Mouse (Mus musculus): ENCODE data around the gene Tmem175. TPM values are rescaled to one million over a fixed set of nuclear protein-coding genes. Genes with fewer than 3 reads are reported as not detected.

Gene Tmem175
- polyA plus RNA-seq (2012; ENCODE audit: low replicate concordance): 2.8 and 4.8 TPM in 2 replicates

DNA sequence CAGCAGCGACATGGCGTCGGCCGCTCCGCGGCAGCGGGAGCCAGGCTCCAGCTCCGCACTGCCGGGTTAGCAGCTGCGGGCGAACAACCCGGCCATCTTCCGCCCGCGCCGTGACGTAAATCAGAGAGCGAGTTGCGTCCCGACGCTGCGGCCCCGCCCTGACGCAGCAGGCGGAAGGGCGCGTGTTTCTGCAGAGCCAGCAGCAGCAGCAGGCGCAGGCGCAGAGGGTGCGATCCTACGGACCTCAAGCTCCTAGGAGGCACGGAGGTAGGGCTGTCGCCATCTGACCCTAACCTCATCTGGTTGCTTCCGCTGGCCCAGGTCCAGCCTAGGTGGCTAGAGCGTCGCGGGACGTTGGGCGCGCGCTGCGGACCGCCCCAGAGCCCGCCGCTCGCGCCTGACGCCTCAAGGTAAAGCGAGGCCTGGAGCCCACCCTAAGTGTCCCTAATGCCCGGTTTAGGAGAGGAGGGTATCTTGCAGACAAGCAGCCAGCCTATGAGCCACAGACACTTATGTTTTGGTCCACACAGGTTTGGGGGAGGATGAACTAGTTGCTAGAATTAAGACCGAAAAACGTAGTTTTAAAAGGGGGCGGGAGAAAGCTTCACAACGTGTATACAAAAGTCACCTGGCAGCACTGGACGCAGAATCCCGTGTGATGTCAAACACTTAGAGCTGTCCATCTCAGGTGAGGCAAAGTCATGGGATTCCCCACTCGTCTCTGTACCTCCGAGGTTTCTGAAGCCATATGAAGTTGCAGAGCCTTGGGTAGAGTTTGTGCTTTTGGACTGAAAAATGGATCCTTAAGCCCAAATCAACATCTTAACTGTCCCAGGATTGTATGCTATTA lies at the start of gene Tmem175, which contains the start of gene Gak:
Gene Tmem175, plus strand, starts transcription at position 137 of the 850 bp plus-strand sequence.
Gene Gak, minus strand, starts transcription at position 122 of the 850 bp plus-strand sequence.

DNA sequence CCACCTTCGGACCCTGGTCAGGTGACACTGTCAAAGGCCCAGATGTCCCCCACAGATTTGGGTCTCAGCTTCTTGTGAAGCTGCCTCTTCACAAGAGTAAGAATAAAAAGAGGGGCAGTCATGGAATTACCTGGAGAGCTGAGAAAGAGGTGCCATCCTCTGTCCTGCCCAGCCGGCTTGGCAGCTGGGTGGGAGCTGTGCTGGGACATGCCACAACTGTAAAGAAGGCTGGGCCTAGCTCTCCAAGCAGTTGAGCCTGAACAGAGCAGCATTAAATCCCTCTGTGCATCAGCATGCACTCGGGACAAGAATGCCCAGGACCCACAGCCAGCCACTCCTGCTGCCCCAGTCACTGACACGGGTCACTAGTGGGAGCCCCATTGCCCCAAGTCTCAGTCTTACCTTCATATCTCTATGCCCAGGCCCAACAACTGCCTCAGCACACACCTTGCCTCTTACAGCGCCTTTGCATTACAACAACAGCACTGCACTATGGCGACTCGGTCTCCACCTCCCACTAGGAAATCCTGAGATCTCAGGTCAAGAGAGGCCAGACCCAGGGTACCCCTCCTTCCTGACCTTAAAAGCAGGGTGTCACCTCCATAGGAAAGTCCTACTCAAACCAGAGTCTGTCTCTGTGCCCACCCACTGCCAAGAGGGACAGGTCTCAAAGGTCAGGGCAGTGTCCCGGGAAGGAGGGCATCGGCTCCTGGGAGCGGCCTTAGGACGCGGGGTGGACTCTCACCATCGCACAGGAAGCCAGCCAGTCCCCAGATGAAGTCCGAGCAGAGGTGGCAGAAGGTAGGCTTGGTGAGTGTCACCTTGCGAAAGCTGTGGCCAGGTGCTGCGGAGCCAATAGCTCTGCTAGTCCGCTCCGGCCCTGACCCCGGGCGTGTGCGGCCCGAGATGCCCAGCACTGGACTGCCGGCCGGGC lies 30.4 kb downstream of the Tmem175 start, which contains the start of gene Idua:
Gene Idua, plus strand, starts transcription at position 634 of the 934 bp plus-strand sequence.

DNA sequence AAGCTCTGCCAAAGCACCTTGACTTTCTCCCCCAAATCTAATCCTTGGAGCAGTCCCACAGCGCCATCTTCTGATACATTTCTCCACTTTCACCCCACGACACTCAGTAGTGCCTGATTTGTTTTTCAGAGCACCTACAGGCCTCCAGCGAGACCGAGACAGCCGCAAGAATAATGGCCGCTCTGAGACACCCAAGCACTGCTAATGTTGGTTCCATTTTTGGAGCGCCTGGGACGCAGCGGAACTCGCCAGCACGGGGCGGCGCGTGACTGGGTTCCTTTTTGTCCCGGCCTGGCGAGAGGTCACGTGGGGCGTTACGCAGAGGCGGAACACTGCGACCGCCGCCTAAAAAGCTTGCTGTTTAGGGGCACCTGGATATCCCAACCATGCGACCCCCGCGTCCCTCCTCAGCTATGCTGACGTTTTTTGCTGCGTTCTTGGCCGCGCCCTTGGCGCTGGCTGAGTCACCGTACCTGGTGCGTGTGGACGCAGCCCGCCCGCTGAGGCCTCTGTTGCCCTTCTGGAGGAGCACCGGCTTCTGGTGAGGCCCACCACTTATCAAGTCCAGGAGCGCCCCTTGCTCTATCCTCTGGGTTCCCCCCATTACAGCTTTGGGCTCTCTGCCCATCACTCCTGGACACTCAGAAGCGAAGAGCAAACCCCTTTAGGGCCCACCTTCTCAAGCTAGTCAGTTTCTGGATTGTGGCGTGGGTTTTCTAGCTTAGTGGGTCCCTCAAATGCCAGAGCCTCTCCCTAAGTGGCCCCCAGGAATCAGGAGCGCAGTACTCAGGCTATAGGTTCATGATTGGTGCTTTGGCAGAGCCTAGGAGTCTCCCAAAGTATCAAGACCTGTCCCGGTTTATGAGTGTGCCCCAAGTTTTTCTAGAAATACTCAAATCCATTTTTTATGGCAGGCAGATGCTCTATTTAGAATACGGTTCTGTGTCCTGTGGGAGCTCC lies 39.7 kb downstream of the Tmem175 start, which contains the start of gene Dgkq:
Gene Dgkq, minus strand, starts transcription at position 696 of the 960 bp plus-strand sequence.

DNA sequence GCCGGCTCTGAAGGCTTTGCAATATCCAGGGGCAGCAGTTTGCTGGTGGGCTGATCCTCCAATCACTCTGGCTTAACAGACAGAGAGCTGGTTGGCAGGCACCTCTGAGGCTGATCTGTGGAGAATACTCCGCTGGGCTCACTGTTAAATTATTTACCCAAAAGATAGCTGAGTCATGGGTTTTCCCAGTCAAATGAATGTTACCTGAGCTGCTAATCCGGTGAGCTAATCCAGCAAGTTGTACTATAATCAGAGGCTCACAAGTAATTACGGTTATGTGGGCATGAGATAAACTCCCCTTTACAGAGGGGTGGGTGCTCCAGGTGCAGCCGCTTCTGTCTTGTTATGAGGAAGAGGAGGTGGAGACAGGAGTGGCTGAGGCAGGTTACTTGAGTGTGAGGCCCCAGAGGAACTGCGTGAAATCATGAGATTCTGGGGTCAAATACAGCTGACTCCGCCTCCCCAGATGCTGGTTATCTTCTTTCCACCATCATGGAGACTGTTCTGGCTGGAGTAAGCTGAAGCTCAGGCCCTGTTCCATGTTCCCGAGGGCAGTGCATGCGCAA lies 45.8 kb downstream of the Tmem175 start, which contains the start of gene Slc26a1:
Gene Slc26a1, minus strand, starts transcription at position 319 of the 566 bp plus-strand sequence.

DNA sequence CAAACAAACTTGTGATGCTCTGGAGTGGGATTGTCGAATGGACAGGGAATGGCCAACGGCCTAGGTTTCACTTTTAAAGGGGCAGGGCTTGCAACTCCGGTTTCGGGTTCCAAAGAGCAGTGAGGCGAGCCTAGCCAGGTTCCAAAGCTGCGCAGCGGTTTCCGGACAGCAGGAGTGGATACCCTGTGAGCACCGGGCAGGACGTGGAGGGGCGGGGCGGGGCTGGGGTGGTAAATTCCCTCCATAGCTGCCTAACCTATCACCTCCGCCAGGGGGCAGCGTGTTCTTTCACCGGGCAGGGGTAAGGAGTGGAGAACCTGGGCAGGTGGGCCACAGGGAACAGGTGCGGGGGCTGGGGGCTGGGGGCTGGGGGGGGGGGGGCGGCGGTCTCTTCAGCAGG lies 62.7 kb downstream of the Tmem175 start, which contains the start of gene Fgfrl1:
Gene Fgfrl1, plus strand, starts transcription at position 112 of the 400 bp plus-strand sequence.

Other genes with a start within 250 kb of the Tmem175 start
- gene Pde6b, start 241.4 kb upstream of the Tmem175 start, polyA plus RNA-seq (2012; ENCODE audit: low replicate concordance): not detected in 2 replicates
- gene Atp5k, start 195.3 kb upstream of the Tmem175 start, polyA plus RNA-seq (2012; ENCODE audit: low replicate concordance): 25.5 and 43.8 TPM in 2 replicates
- 0.58 and 1.2 TPM in 2 replicates for gene Mfsd7a, start 180.9 kb upstream of the Tmem175 start, polyA plus RNA-seq (2012; ENCODE audit: low replicate concordance)
- gene Pcgf3, start 168.5 kb upstream of the Tmem175 start, polyA plus RNA-seq (2012; ENCODE audit: low replicate concordance): 12.2 and 16.4 TPM in 2 replicates
- gene Cplx1, start 79.7 kb upstream of the Tmem175 start, polyA plus RNA-seq (2012; ENCODE audit: low replicate concordance): 0.24 and 0.42 TPM in 2 replicates
- 78.6 and 91.9 TPM in 2 replicates for gene Gak, start within 50 bp of the Tmem175 start, polyA plus RNA-seq (2012; ENCODE audit: low replicate concordance)
- gene Idua, start 30.6 kb downstream of the Tmem175 start, polyA plus RNA-seq (2012; ENCODE audit: low replicate concordance): 19.4 and 24.3 TPM in 2 replicates
- 6.7 and 11.7 TPM in 2 replicates for gene Dgkq, start 39.9 kb downstream of the Tmem175 start, polyA plus RNA-seq (2012; ENCODE audit: low replicate concordance)
- 0.11 and 2.2 TPM in 2 replicates for gene Slc26a1, start 45.8 kb downstream of the Tmem175 start, polyA plus RNA-seq (2012; ENCODE audit: low replicate concordance)
- gene Fgfrl1, start 62.6 kb downstream of the Tmem175 start, polyA plus RNA-seq (2012; ENCODE audit: low replicate concordance): 4.9 and 9.6 TPM in 2 replicates
- gene Rnf212, start 145.2 kb downstream of the Tmem175 start, polyA plus RNA-seq (2012; ENCODE audit: low replicate concordance): 0.47 TPM in 1 of 2 replicates, not detected in the other
- not detected in 2 replicates for gene Tmed11, start 165.6 kb downstream of the Tmem175 start, polyA plus RNA-seq (2012; ENCODE audit: low replicate concordance)
- gene Vmn2r8, start 179.1 kb downstream of the Tmem175 start, polyA plus RNA-seq (2012; ENCODE audit: low replicate concordance): not detected in 2 replicates
- not detected in 2 replicates for gene Vmn2r9, start 222.8 kb downstream of the Tmem175 start, polyA plus RNA-seq (2012; ENCODE audit: low replicate concordance)